Mouse (Mus musculus): Measurements from ENCODE around the gene Hbq1a. TPM values are rescaled to one million over a fixed set of nuclear protein-coding genes. Genes with fewer than 3 reads are reported as not detected.

The Hbq1a gene
- polyA plus RNA-seq, 1 experiment from 2014 or later, result 0.77 TPM

- no peak for ATAC-seq (ENCODE audit: low FRiP score)
- H3K9ac ChIP-seq (ENCODE audit: low read length), result no peak overlapping the region
- WGBS, result 53% methylated on average over 1 of the region's 1 CpGs
- H3K9me3 ChIP-seq (ENCODE audit: control insufficient read depth, low read length), result no peaks in the 10 kb centered on the region
- DNase-seq (ENCODE audit: low spot score, missing footprints), result no peak
- no peak overlapping the region for H3K4me3 ChIP-seq (ENCODE audit: low read depth, low read length)
- H3K27ac ChIP-seq (ENCODE audit: low read depth, low read length), result no peak overlapping the region
- H3K36me3 ChIP-seq (ENCODE audit: control insufficient read depth, insufficient read depth, low read length), result no peaks in the 10 kb centered on the region
- H3K4me2 ChIP-seq, result no peak overlapping the region
- no peaks in the 10 kb centered on the region for H3K27me3 ChIP-seq (ENCODE audit: control insufficient read depth, insufficient read depth, low read length)
- 0 out of 2 replicates have a peak, but pooled peaks cover 2% of the 10 kb centered on the region for H3K4me1 ChIP-seq (ENCODE audit: control insufficient read depth, insufficient read depth, low read length)
Measured at GRCm38 (mm10) chr11:32307006-32307405, 7.1 kb downstream of the Hbq1a start.

DNA sequence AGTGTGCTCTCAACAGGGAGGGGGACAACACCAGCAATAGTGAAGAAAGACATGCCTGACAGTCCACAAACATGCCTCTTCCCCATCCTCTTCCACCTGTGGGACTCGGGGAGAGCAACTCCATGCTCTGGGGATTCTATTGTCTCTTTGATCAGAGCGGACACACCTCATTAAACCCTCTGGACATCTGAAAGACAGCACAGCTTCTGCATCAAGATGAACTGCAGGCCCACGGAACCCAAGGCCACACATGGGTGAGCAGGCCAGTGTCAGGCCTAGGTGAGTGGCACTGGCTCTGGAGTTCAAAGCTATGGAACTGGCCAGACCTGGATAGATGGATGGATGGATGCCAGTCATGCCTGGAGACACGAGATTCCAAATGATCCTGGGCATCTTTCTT lies 9.6 kb downstream of the Hbq1a start:
- Histone ChIP-seq H3K36me3 (ENCODE audit: control insufficient read depth, insufficient read depth, low read length) (no peaks in the 10 kb centered on the region), H3K9ac (ENCODE audit: low read length) (no peak overlapping the region), H3K9me3 (ENCODE audit: control insufficient read depth, low read length) (no peaks in the 10 kb centered on the region), H3K27me3 (ENCODE audit: control insufficient read depth, insufficient read depth, low read length) (no peaks in the 10 kb centered on the region), H3K4me3 (ENCODE audit: low read depth, low read length) (no peak overlapping the region), H3K27ac (ENCODE audit: low read depth, low read length) (no peak overlapping the region), H3K4me1 (ENCODE audit: control insufficient read depth, insufficient read depth, low read length) (0 out of 2 replicates have a peak, but pooled peaks cover 2% of the 10 kb centered on the region), H3K4me2 (no peak overlapping the region)
- ATAC-seq (ENCODE audit: low FRiP score) (no peak), DNase-seq (ENCODE audit: low spot score, missing footprints) (no peak)
- WGBS, result 51% methylated on average over 4 of the region's 4 CpGs

- H3K9me3 ChIP-seq (ENCODE audit: control insufficient read depth, low read length), result no peaks in the 10 kb centered on the region
- no peak overlapping the region for H3K27ac ChIP-seq (ENCODE audit: low read depth, low read length)
- no peak overlapping the region for H3K4me3 ChIP-seq (ENCODE audit: low read depth, low read length)
- DNase-seq (ENCODE audit: low spot score, missing footprints) (no peak), ATAC-seq (ENCODE audit: low FRiP score) (no peak)
- no peak overlapping the region for H3K4me2 ChIP-seq
- H3K36me3 ChIP-seq (ENCODE audit: control insufficient read depth, insufficient read depth, low read length), result no peaks in the 10 kb centered on the region
- H3K27me3 ChIP-seq (ENCODE audit: control insufficient read depth, insufficient read depth, low read length), result no peaks in the 10 kb centered on the region
- H3K4me1 ChIP-seq (ENCODE audit: control insufficient read depth, insufficient read depth, low read length), result 0 out of 2 replicates have a peak, but pooled peaks cover 2% of the 10 kb centered on the region
- 81% methylated on average over 3 of the region's 3 CpGs for WGBS
- no peak overlapping the region for H3K9ac ChIP-seq (ENCODE audit: low read length)
Measured at GRCm38 (mm10) chr11:32309928-32310327, 10.1 kb downstream of the Hbq1a start.

DNA sequence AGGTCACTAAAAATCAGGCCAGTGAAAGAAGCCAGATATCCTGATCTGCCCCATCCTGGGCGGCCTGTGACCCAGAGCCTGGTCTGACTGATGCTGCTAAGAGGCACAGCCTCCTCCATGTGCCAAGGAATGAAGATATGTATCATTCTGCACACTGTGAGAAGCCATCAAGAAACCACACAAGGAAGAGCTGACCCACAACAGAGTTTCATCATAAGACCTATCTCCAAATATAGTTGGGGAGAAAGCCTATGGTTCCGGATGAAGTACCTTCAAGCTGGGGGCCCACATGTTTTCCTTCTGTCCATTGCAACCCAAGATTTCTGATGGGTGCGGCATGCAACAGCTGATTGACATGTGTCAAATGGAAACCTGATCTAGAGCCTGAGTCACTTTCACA lies 16.1 kb downstream of the Hbq1a start:
- no peak for ATAC-seq (ENCODE audit: low FRiP score)
- Histone ChIP-seq H3K4me2 (no peak overlapping the region), H3K27ac (ENCODE audit: low read depth, low read length) (no peak overlapping the region), H3K9me3 (ENCODE audit: control insufficient read depth, low read length) (no peaks in the 10 kb centered on the region), H3K4me3 (ENCODE audit: low read depth, low read length) (no peak overlapping the region), H3K27me3 (ENCODE audit: control insufficient read depth, insufficient read depth, low read length) (no peaks in the 10 kb centered on the region), H3K4me1 (ENCODE audit: control insufficient read depth, insufficient read depth, low read length) (no peaks in the 10 kb centered on the region), H3K36me3 (ENCODE audit: control insufficient read depth, insufficient read depth, low read length) (no peaks in the 10 kb centered on the region), H3K9ac (ENCODE audit: low read length) (no peak overlapping the region)
- no peak for DNase-seq (ENCODE audit: low spot score, missing footprints)
- 84% methylated on average over 3 of the region's 3 CpGs for WGBS

- H3K4me3 ChIP-seq (ENCODE audit: low read depth, low read length), result no peak overlapping the region
- no peak for ATAC-seq (ENCODE audit: low FRiP score)
- DNase-seq (ENCODE audit: low spot score, missing footprints), result no peak
- no peak overlapping the region for H3K27ac ChIP-seq (ENCODE audit: low read depth, low read length)
- H3K9ac ChIP-seq (ENCODE audit: low read length), result no peak overlapping the region
- H3K36me3 ChIP-seq (ENCODE audit: control insufficient read depth, insufficient read depth, low read length), result no peaks in the 10 kb centered on the region
- H3K4me1 ChIP-seq (ENCODE audit: control insufficient read depth, insufficient read depth, low read length), result no peaks in the 10 kb centered on the region
- H3K4me2 ChIP-seq, result no peak overlapping the region
- no peaks in the 10 kb centered on the region for H3K27me3 ChIP-seq (ENCODE audit: control insufficient read depth, insufficient read depth, low read length)
- 68% methylated on average over 11 of the region's 11 CpGs for WGBS
- H3K9me3 ChIP-seq (ENCODE audit: control insufficient read depth, low read length), result no peaks in the 10 kb centered on the region
Measured at GRCm38 (mm10) chr11:32320507-32321195, 20.8 kb downstream of the Hbq1a start.

DNA sequence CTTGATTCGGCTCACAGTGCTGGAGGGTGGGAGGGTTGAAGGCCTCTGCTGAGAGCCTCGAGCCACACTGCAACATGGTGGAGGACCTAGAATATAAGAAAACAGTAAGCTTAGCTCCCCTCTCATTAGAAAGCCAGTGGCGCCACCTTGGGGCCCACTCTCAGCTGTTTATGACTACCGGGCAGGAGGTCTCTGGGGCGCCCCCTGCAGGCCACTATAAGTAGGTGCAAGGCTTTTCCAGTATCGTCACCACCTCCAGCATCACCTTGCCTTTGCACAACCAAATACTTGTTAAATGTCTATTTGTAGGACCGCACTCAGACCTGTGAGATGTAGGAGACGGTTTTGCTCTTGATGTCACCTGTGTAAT lies 21.3 kb downstream of the Hbq1a start:
- H3K27ac ChIP-seq (ENCODE audit: low read depth, low read length), result no peak overlapping the region
- ATAC-seq (ENCODE audit: low FRiP score), result no peak
- no peaks in the 10 kb centered on the region for H3K9me3 ChIP-seq (ENCODE audit: control insufficient read depth, low read length)
- H3K4me2 ChIP-seq, result no peak overlapping the region
- peak; percentile 96 for DNase-seq (ENCODE audit: low spot score, missing footprints)
- H3K4me1 ChIP-seq (ENCODE audit: control insufficient read depth, insufficient read depth, low read length), result no peaks in the 10 kb centered on the region
- H3K9ac ChIP-seq (ENCODE audit: low read length), result no peak overlapping the region
- no peaks in the 10 kb centered on the region for H3K36me3 ChIP-seq (ENCODE audit: control insufficient read depth, insufficient read depth, low read length)
- H3K27me3 ChIP-seq (ENCODE audit: control insufficient read depth, insufficient read depth, low read length), result no peaks in the 10 kb centered on the region
- WGBS, result 35% methylated on average over 8 of the region's 8 CpGs
- no peak overlapping the region for H3K4me3 ChIP-seq (ENCODE audit: low read depth, low read length)

DNA sequence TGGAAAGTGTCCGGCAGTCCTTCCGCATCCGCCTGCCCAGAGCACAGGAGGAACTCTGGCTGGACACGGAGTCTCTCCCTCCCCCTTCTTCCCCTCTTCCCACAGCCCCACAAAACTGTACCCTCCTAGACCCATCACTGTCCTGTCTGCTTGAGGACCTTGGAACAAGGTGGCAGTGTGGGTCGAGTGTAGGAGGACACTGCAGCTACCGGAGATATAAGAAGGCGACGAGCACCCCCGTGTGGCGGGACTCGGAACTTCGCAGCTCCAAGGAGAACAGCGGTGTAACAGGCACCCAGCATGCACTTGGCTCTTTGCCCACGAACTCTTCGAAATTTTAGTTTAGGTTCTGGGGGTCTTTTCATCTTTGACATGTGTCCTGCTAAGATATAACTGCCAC lies 24.7 kb downstream of the Hbq1a start:
- no peaks in the 10 kb centered on the region for H3K4me1 ChIP-seq (ENCODE audit: control insufficient read depth, insufficient read depth, low read length)
- H3K9me3 ChIP-seq (ENCODE audit: control insufficient read depth, low read length), result no peaks in the 10 kb centered on the region
- H3K27me3 ChIP-seq (ENCODE audit: control insufficient read depth, insufficient read depth, low read length), result no peaks in the 10 kb centered on the region
- no peak overlapping the region for H3K27ac ChIP-seq (ENCODE audit: low read depth, low read length)
- 12% methylated on average over 15 of the region's 15 CpGs for WGBS
- DNase-seq (ENCODE audit: low spot score, missing footprints) (peak; percentile 100), ATAC-seq (ENCODE audit: low FRiP score) (peak; percentile 91)
- no peak overlapping the region for H3K9ac ChIP-seq (ENCODE audit: low read length)
- no peak overlapping the region for H3K4me3 ChIP-seq (ENCODE audit: low read depth, low read length)
- peak overlapping the region; percentile 15; the same call in 1 of the 2 replicates for H3K4me2 ChIP-seq
- H3K36me3 ChIP-seq (ENCODE audit: control insufficient read depth, insufficient read depth, low read length), result no peaks in the 10 kb centered on the region

DNA sequence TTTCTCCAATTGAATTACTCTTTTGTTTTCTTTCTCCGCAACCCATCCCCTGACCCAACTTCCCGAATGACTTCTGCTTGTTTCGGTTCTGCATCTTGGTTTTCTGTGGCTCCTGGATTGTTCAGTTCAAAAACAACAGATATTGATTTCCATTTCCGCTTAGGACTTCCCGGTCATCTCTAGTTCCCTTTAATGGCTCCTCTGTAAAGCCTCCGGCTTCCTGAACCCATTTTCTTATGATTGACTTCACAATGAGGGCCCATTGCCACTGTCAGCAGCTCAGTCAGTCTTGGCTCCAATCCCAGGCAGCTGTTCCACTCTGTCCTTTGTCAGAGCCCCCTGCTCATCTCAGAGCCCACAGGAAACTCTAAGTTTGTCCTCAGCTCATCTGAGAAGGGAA lies 31.2 kb downstream of the Hbq1a start:
- DNase-seq (ENCODE audit: low spot score, missing footprints), result peak; percentile 8
- Histone ChIP-seq H3K36me3 (ENCODE audit: control insufficient read depth, insufficient read depth, low read length) (no peaks in the 10 kb centered on the region), H3K27me3 (ENCODE audit: control insufficient read depth, insufficient read depth, low read length) (no peaks in the 10 kb centered on the region), H3K9me3 (ENCODE audit: control insufficient read depth, low read length) (no peaks in the 10 kb centered on the region), H3K4me3 (ENCODE audit: low read depth, low read length) (no peak overlapping the region), H3K4me1 (ENCODE audit: control insufficient read depth, insufficient read depth, low read length) (no peaks in the 10 kb centered on the region), H3K4me2 (no peak overlapping the region), H3K9ac (ENCODE audit: low read length) (no peak overlapping the region), H3K27ac (ENCODE audit: low read depth, low read length) (no peak overlapping the region)
- ATAC-seq (ENCODE audit: low FRiP score), result no peak
- 64% methylated on average over 6 of the region's 6 CpGs for WGBS

- no peak overlapping the region for H3K4me2 ChIP-seq
- DNase-seq (ENCODE audit: low spot score, missing footprints), result no peak
- ATAC-seq (ENCODE audit: low FRiP score), result no peak
- no peaks in the 10 kb centered on the region for H3K27me3 ChIP-seq (ENCODE audit: control insufficient read depth, insufficient read depth, low read length)
- no peak overlapping the region for H3K9ac ChIP-seq (ENCODE audit: low read length)
- WGBS, result 72% methylated on average over 5 of the region's 5 CpGs
- H3K4me1 ChIP-seq (ENCODE audit: control insufficient read depth, insufficient read depth, low read length), result no peaks in the 10 kb centered on the region
- H3K4me3 ChIP-seq (ENCODE audit: low read depth, low read length), result no peak overlapping the region
- no peaks in the 10 kb centered on the region for H3K9me3 ChIP-seq (ENCODE audit: control insufficient read depth, low read length)
- H3K27ac ChIP-seq (ENCODE audit: low read depth, low read length), result no peak overlapping the region
- no peaks in the 10 kb centered on the region for H3K36me3 ChIP-seq (ENCODE audit: control insufficient read depth, insufficient read depth, low read length)
Measured at GRCm38 (mm10) chr11:32331861-32332260, 32.0 kb downstream of the Hbq1a start.

Data from midbrain, embryonic 11.5 days (tissue).